Mouse (Mus musculus): ENCODE measurements at regions not wholly inside any gene's neighbourhood (a gene's known extent, or its start where the extent isn't known, plus 50 kb on each side); places are given as distances from the start of the nearest gene placed in this dataset.

DNA sequence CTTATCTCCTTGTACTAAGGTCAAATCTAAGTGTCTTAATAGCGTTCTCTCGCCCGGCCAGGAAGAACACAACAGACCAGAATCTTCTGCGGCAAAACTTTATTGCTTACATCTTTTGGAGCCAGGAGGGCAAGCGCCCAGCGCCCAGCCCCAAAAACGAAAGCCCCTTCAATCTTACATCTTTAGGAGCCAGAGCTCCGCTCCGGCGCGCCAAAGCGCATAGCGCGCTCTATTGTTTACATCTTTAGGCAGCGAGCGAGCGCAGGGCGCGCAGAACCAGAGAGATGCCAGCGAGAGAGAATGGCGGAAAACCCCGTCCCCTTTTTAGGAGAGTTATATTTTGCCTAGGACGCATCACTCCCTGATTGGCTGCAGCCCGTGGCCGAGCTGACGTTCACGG is 373.2 kb upstream of the Gm21477 start:
- peak; percentile 8 to 14 for DNase-seq (ENCODE audit: low spot score in 2 of 2)
